Mouse (Mus musculus) erythroblast, embryonic 14.5 days (primary cell): ENCODE measurements around the gene Katna1.

Source experiments
- GATA1 ChIP-seq: IDR thresholded peaks from 2 replicates; pipeline ENCODE4 v1.6.1; 2012; ENCODE audit warnings: low read length, inconsistent platforms, mixed read lengths
- TAL1 ChIP-seq: IDR thresholded peaks from 3 replicates; pipeline ENCODE4 v1.6.1; 2012; ENCODE audit warnings: low read length, inconsistent platforms, mixed read lengths

GRCm38 (mm10) chr10:7695286-7695685, 30.5 kb upstream of the Katna1 start:
- TF ChIP-seq GATA1 = no peak
- TF ChIP-seq TAL1 = no peak
